Mouse (Mus musculus): ENCODE results near the gene Idh2. TPM values are rescaled to one million over a fixed set of nuclear protein-coding genes. Genes with fewer than 3 reads are reported as not detected.
"Not testable (repeated sequence)": the region's sequence is repeated elsewhere in the genome, so short reads cannot be mapped to it uniquely, and the experiment has no call there.

The Idh2 gene
- total RNA-seq, 2 experiments from 2014 or later = 179 to 214 TPM

GRCm38 (mm10) chr7:80066675-80067455 lies 48.3 kb downstream of the Idh2 start:
- intact Hi-C loops (cut with DNase I; ENCODE audit: low total_unique reads) = no loop called here
- no peak for DNase-seq

- intact Hi-C loops (cut with DNase I; ENCODE audit: low total_unique reads) = no loop called here
- no peak for DNase-seq
Observed at GRCm38 (mm10) chr7:80065250-80065649, 49.9 kb downstream of the Idh2 start.

- intact Hi-C loops (cut with DNase I; ENCODE audit: low total_unique reads) = no loop called here
- no peak for DNase-seq
Observed at GRCm38 (mm10) chr7:80063902-80064736, 51.1 kb downstream of the Idh2 start.

- DNase-seq = no peak
- intact Hi-C loops (cut with DNase I; ENCODE audit: low total_unique reads) = no loop called here
Observed at GRCm38 (mm10) chr7:80063244-80063643, 51.9 kb downstream of the Idh2 start.

- intact Hi-C loops (cut with DNase I; ENCODE audit: low total_unique reads) = no loop called here
Observed at GRCm38 (mm10) chr7:80062083-80062826, 52.9 kb downstream of the Idh2 start.

GRCm38 (mm10) chr7:80060012-80060778 lies 55.0 kb downstream of the Idh2 start:
- intact Hi-C loops (cut with DNase I; ENCODE audit: low total_unique reads) = no loop called here
- peak; percentile 46 for DNase-seq

More at GRCm38 (mm10) chr7:80062083-80062826, 52.9 kb downstream of the Idh2 start:
- no peak for DNase-seq

GRCm38 (mm10) chr7:80059064-80059838 lies 55.9 kb downstream of the Idh2 start:
- intact Hi-C loops (cut with DNase I; ENCODE audit: low total_unique reads) = no loop called here
- DNase-seq = no peak

- intact Hi-C loops (cut with DNase I; ENCODE audit: low total_unique reads) = no loop called here
- DNase-seq = no peak
Observed at GRCm38 (mm10) chr7:80058405-80059063, 56.7 kb downstream of the Idh2 start.

- intact Hi-C loops (cut with DNase I; ENCODE audit: low total_unique reads) = no loop called here
- DNase-seq = no peak
Observed at GRCm38 (mm10) chr7:80057781-80058180, 57.4 kb downstream of the Idh2 start.

GRCm38 (mm10) chr7:80057002-80057691 lies 58.0 kb downstream of the Idh2 start:
- intact Hi-C loops (cut with DNase I; ENCODE audit: low total_unique reads) = no loop called here
- DNase-seq = no peak

GRCm38 (mm10) chr7:80055781-80056180 lies 59.4 kb downstream of the Idh2 start:
- DNase-seq = no peak
- intact Hi-C loops (cut with DNase I; ENCODE audit: low total_unique reads) = no loop called here

- no peak for DNase-seq
- intact Hi-C loops (cut with DNase I; ENCODE audit: low total_unique reads) = no loop called here
Observed at GRCm38 (mm10) chr7:80053147-80053546, 62.0 kb downstream of the Idh2 start.

GRCm38 (mm10) chr7:80052261-80052660 lies 62.9 kb downstream of the Idh2 start:
- intact Hi-C loops (cut with DNase I; ENCODE audit: low total_unique reads) = no loop called here

GRCm38 (mm10) chr7:80051835-80052234 lies 63.4 kb downstream of the Idh2 start:
- intact Hi-C loops (cut with DNase I; ENCODE audit: low total_unique reads) = no loop called here
- no peak for DNase-seq

More at GRCm38 (mm10) chr7:80052261-80052660, 62.9 kb downstream of the Idh2 start:
- peak; percentile 65 for DNase-seq

- intact Hi-C loops (cut with DNase I; ENCODE audit: low total_unique reads) = not testable (repeated sequence)
Observed at GRCm38 (mm10) chr7:80050382-80050781, 64.8 kb downstream of the Idh2 start.

GRCm38 (mm10) chr7:80049746-80050145 lies 65.4 kb downstream of the Idh2 start:
- intact Hi-C loops (cut with DNase I; ENCODE audit: low total_unique reads) = no loop called here
- no peak for DNase-seq

More at GRCm38 (mm10) chr7:80050382-80050781, 64.8 kb downstream of the Idh2 start:
- DNase-seq = not testable (repeated sequence)

GRCm38 (mm10) chr7:80047041-80047440 lies 68.2 kb downstream of the Idh2 start:
- intact Hi-C loops (cut with DNase I; ENCODE audit: low total_unique reads) = no loop called here
- no peak for DNase-seq

All from gastrocnemius, postnatal 14 days (tissue).